Mouse (Mus musculus) neutrophil, adult 65 days (primary cell): ENCODE results near the gene Gm5475. TPM values are rescaled to one million over a fixed set of nuclear protein-coding genes. Genes with fewer than 3 reads are reported as not detected.

ENCODE experiments used
- total RNA-seq: library from RNA; stranded (reverse); gene quantifications from 2 replicates; pipeline ENCODE4 v1.2.4, GENCODE M21; 2023

Gene Gm5475
- not detected in 2 replicates for total RNA-seq

DNA sequence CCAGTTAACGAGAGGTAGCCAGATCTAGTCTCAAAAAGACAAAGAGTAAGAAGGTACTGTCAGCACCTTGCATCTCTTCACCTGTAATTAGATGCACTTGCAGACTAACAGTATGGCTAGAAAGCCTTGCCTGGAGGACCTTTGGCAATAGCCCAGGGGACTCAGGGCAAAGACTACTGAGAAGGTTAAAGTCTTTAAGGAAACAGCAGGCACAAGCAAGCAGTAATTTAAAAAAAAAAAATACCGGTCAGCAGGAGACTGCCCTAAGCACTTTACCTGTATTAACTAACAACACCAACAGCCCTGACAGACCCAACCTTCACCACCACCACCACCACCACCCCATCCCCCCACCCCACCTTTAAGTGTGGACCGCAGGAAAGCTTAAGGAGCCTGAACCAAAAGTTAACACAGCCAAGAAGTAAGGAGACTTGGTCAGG, at the start of gene Gm5475:
Gm5475 (plus strand) TSS at position 390 of the 440 bp plus-strand sequence.

DNA sequence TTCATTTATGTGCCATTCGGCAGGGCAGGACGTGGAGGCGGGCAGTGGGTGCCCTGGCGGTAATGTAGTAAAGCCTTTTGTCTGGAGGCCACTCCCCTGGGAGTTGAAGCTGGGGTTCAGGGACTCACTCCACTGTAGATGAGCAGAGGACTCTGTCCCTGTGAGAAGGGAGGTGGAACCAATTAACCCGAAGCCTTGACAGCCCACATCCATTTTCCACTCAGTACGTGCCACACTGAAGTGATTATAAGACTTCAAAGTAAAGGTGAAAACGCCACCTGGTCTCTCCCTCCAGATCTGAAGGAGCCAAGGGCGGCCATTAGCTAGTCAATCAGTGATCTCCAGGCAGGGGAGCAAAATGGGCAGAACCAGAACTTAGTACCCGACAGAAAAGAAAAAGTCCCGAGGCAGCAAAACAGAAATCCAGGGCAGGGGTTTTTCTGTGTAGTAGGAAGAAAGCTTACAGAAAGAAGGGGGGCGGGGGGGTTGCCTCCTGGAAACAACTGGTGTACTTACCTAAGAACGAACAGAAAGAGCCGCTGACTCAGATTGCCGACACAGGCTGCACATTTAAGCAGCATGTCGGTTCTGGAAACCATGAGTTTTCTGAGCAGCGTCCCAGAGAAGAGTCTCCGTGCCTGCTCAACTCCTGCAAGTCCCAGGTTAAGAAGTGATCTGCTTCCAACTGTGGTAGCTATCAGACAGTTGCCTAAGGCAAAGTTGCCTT, 2.6 kb downstream of the Gm5475 start, which contains the start of gene Slc11a2:
Slc11a2 (minus strand) TSS at position 677 of the 727 bp plus-strand sequence.

DNA sequence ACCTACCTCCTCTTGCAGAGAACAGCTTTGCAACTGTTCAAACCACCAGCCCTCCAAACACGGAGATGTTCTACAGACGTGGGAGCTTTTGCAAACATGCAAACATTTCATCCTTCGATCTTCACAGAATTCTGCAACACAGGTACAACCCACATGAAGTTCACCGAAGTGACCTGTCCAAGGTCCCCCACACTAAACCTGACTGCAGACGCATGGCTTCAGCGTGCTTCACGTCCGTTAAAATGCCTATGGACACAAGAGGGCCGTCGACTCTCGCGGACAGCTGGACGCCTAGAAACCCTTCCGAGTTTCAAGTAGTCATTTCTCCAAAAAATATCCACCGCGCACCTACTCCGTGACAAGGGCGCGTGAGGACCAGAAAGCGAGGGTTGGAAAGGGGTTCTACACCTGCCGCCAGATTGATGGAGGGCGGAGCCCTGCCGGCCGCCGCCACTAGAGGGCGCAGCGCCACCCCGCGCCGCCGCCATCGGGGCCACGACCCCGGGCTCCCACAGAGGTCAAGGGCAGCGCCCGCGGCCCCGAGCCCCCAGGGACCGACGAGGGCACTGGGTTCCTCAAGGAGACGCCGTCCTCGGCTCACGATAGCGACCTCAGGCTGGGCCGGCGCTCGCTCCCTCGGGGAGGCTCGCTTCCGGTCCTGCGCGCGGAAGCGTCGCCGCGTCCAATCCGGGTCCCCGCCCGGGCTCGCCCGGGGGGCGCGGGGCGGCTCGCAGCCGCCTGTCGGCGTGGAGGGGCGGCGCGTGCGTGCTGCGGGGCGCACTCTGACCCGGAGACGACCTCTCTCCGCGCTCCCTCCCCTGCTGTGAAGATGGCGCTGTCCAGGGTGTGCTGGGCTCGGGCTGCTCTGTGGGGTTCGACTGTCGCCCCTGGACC, 46.6 kb downstream of the Gm5475 start, which contains the start of gene Letmd1:
Letmd1 (plus strand) TSS at position 729 of the 894 bp plus-strand sequence.

Other genes with a start within 250 kb of the Gm5475 start
- 103 and 113 TPM in 2 replicates for gene Atf1, start 194.3 kb upstream of the Gm5475 start, total RNA-seq
- gene Tmprss12, start 141.3 kb upstream of the Gm5475 start, total RNA-seq: not detected in 2 replicates
- gene Mettl7a1, start 118.0 kb upstream of the Gm5475 start, total RNA-seq: 24.9 and 30.9 TPM in 2 replicates
- not detected in 2 replicates for gene Mettl7a3, start 87.2 kb upstream of the Gm5475 start, total RNA-seq
- gene Methig1, start 69.0 kb upstream of the Gm5475 start, total RNA-seq: not detected in 2 replicates
- 0.70 and 1.5 TPM in 2 replicates for gene Mettl7a2, start 68.9 kb upstream of the Gm5475 start, total RNA-seq
- gene Higd1c, start 57.6 kb upstream of the Gm5475 start, total RNA-seq: not detected in 2 replicates
- 6.9 and 11.2 TPM in 2 replicates for gene Slc11a2, start 2.9 kb downstream of the Gm5475 start, total RNA-seq
- 8.0 and 11.0 TPM in 2 replicates for gene Letmd1, start 46.9 kb downstream of the Gm5475 start, total RNA-seq
- gene Csrnp2, start 73.3 kb downstream of the Gm5475 start, total RNA-seq: 0.79 and 1.2 TPM in 2 replicates
- gene Tfcp2, start 129.9 kb downstream of the Gm5475 start, total RNA-seq: 1.4 and 2.0 TPM in 2 replicates
- gene Pou6f1, start 177.8 kb downstream of the Gm5475 start, total RNA-seq: 0.76 and 1.1 TPM in 2 replicates
- gene Dazap2, start 193.2 kb downstream of the Gm5475 start, total RNA-seq: 477 and 549 TPM in 2 replicates
- gene Smagp, start 214.8 kb downstream of the Gm5475 start, total RNA-seq: 1.5 TPM in 2 replicates
- gene Bin2, start 247.4 kb downstream of the Gm5475 start, total RNA-seq: 217 and 248 TPM in 2 replicates